Mouse (Mus musculus): ENCODE measurements around the gene Pdcd10.
A peak's percentile ranks its signal among the peaks of the same experiment; 100 is the strongest.

DNA sequence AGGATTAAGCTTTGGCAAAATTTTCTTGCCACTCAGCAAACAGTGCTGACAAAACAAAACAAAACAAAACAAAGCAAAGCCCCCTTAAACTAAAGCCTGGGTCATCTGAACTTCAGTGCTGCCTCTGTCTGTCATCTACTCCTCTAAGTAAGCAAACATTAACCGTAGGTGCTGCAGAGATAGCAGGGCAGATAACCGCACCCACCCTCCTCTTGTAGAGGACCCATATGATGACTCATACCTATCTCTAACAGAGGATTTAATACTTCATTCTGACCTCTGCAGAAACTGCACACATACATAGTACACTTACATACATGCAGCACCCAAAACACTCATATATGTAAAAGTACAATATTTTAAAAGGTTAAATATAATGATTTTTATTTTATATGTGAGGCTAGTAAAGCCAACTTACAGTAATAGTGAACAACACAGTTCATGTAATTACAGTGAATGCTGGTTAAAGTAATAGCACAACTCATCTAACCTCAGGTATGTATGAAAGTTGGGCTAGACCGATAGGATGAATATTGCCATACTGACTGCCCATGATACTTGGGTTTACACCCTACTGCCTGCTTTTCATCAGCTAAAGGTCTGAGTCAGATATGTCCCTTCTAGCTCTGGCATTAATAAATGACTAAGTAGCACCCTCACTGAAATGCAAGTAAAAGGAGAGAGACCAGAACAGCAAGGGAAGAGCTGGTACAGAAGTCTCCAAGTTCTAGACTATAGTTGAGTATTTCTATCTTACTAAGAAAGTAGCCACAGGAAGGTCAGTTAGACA lies 22.4 kb downstream of the Pdcd10 start:
- TF ChIP-seq GATA1 (IDR thresholded peaks at IDR 0.05; ENCODE audit: low read length) (peak; percentile 88), TAL1 (IDR thresholded peaks at IDR 0.05; ENCODE audit: low read length) (no peak)

Measured in erythroblast, embryonic 14.5 days (primary cell).